Mouse (Mus musculus): ENCODE measurements around the gene Tmem205. TPM values are rescaled to one million over a fixed set of nuclear protein-coding genes. Genes with fewer than 3 reads are reported as not detected.
A peak's percentile ranks its signal among the peaks of the same experiment; 100 is the strongest.

The Tmem205 gene
- polyA plus RNA-seq (2015; fragmentation: Nextera tagmentation; extraction: Ambion mirVana), result 70.3 and 75.4 TPM in 2 replicates

DNA sequence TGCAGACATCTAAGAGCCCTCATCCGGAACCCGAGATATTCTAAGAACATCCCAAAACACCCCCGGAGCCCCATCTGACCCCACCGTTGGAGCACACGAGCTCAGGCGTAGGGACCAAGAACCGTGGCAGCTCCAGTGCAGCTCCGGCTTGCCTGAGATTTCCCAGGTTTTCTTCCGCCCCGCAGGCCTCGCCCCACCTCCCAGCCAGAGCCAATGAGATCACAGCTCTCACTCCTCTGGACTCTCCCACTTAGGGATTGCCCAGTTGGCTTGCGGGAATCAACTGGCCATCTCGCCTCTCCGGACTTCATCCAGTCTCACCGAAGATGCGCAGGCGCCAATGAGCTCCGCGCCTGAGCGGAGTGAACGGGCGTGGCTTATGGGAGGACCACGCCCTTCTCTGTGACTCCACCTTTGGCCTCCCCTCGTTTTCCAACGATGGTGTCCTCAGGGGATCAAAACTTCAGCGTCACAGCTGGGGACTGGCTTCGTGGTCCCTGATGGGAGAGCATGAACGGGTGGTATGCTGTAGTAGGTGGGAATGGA is at the start of gene Tmem205, which contains the start of gene Ccdc159:
TSS of gene Tmem205 (minus strand) at position 349 of the 546 bp plus-strand sequence.
TSS of gene Ccdc159 (plus strand) at position 264 of the 546 bp plus-strand sequence.
- Histone ChIP-seq H3K4me1 (ENCODE audit: insufficient read depth, low read length) (peaks cover 28% of the 10 kb centered on the region), H3K9ac (replicated peaks; ENCODE audit: low read length) (peak within 1 kb of the TSS; percentile 70), H3K9me3 (ENCODE audit: low read length) (no peaks in the 10 kb centered on the region), H3K4me2 (replicated peaks; ENCODE audit: low read depth, low read length) (peak within 1 kb of the TSS; percentile 64), H3K36me3 (ENCODE audit: insufficient read depth, low read length) (0 out of 2 replicates have a peak, but pooled peaks cover 9% of the 10 kb centered on the region), H3K27ac (ENCODE audit: low read length) (peak within 1 kb of the TSS; percentile 35), H3K4me3 (ENCODE audit: low read length) (peak within 1 kb of the TSS; percentile 60), H3K27me3 (ENCODE audit: insufficient read depth, low read length) (no peaks in the 10 kb centered on the region)
- 0% methylated on average over 28 of the region's 28 CpGs for WGBS
- peak; percentile 99 for ATAC-seq (ENCODE audit: low FRiP score, low TSS enrichment)

DNA sequence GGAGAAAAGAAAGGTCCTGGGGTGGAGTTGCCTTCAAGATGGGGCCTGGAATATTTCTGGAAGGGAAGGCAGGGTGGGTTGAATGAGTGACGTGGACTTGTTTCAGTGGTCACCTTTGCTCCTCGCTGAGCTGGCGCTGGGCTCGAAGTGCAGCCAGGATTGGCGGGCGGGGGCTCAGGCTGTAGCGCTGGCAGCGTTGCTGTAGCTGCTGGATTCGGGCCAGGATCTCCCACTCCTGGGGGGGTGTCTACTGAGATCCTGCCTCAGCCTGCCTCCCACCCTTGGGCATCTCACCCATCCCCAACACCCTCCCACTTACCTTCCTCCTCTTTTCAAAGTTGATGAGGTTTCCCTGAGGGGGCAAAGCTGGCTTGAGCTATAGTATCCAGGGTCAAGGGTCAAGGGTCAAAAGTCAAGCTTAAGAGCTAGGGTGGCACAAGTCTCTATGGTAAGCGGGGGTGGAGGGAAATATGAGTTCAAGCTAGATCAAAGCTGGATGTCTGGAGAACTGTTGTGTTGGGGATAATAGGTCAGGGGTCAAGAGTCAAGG is 49.3 kb upstream of the Tmem205 start:
- H3K4me2 ChIP-seq (replicated peaks; ENCODE audit: low read depth, low read length), result no peak overlapping the region
- peaks cover 20% of the 10 kb centered on the region for H3K36me3 ChIP-seq (ENCODE audit: insufficient read depth, low read length)
- H3K9ac ChIP-seq (replicated peaks; ENCODE audit: low read length), result no peak overlapping the region
- H3K27me3 ChIP-seq (ENCODE audit: insufficient read depth, low read length), result no peaks in the 10 kb centered on the region
- no peak overlapping the region for H3K27ac ChIP-seq (ENCODE audit: low read length)
- H3K4me1 ChIP-seq (ENCODE audit: insufficient read depth, low read length), result no peaks in the 10 kb centered on the region
- no peaks in the 10 kb centered on the region for H3K9me3 ChIP-seq (ENCODE audit: low read length)
- ATAC-seq (ENCODE audit: low FRiP score, low TSS enrichment), result no peak
- H3K4me3 ChIP-seq (ENCODE audit: low read length), result no peak overlapping the region
- 86% methylated on average over 10 of the region's 10 CpGs for WGBS

GRCm38 (mm10) chr9:21969304-21969703 is 41.9 kb upstream of the Tmem205 start:
- ATAC-seq (ENCODE audit: low FRiP score, low TSS enrichment), result no peak
- Histone ChIP-seq H3K9me3 (ENCODE audit: low read length) (no peaks in the 10 kb centered on the region), H3K4me3 (ENCODE audit: low read length) (no peak overlapping the region), H3K9ac (replicated peaks; ENCODE audit: low read length) (no peak overlapping the region), H3K4me1 (ENCODE audit: insufficient read depth, low read length) (no peaks in the 10 kb centered on the region), H3K27ac (ENCODE audit: low read length) (no peak overlapping the region), H3K27me3 (ENCODE audit: insufficient read depth, low read length) (no peaks in the 10 kb centered on the region), H3K4me2 (replicated peaks; ENCODE audit: low read depth, low read length) (no peak overlapping the region), H3K36me3 (ENCODE audit: insufficient read depth, low read length) (peaks cover 4% of the 10 kb centered on the region; the same call in 1 of the 2 replicates)
- 89% methylated on average over 4 of the region's 4 CpGs for WGBS

GRCm38 (mm10) chr9:21968883-21969282 is 41.5 kb upstream of the Tmem205 start:
- 46% methylated on average over 6 of the region's 6 CpGs for WGBS
- H3K36me3 ChIP-seq (ENCODE audit: insufficient read depth, low read length), result peaks cover 4% of the 10 kb centered on the region; the same call in 1 of the 2 replicates
- ATAC-seq (ENCODE audit: low FRiP score, low TSS enrichment), result no peak

GRCm38 (mm10) chr9:21963417-21963816 is 36.1 kb upstream of the Tmem205 start, which contains the start of gene Epor:
TSS of gene Epor (minus strand) at chr9:21963506.
- H3K9ac ChIP-seq (replicated peaks; ENCODE audit: low read length), result peak within 1 kb of the TSS; percentile 64
- WGBS, result 9% methylated on average over 8 of the region's 8 CpGs
- peak; percentile 37 for ATAC-seq (ENCODE audit: low FRiP score, low TSS enrichment)
- H3K27ac ChIP-seq (ENCODE audit: low read length), result 0 out of 2 replicates have a peak within 1 kb of the TSS, but pooled peaks have one; percentile 15
- peak within 1 kb of the TSS; percentile 93 for H3K4me2 ChIP-seq (replicated peaks; ENCODE audit: low read depth, low read length)
- H3K4me3 ChIP-seq (ENCODE audit: low read length), result peak within 1 kb of the TSS; percentile 56
- H3K36me3 ChIP-seq (ENCODE audit: insufficient read depth, low read length), result 0 out of 2 replicates have a peak, but pooled peaks cover 3% of the 10 kb centered on the region
- peaks cover 10% of the 10 kb centered on the region; the same call in 1 of the 2 replicates for H3K27me3 ChIP-seq (ENCODE audit: insufficient read depth, low read length)
- no peaks in the 10 kb centered on the region for H3K9me3 ChIP-seq (ENCODE audit: low read length)
- H3K4me1 ChIP-seq (ENCODE audit: insufficient read depth, low read length), result peaks cover 43% of the 10 kb centered on the region

More at GRCm38 (mm10) chr9:21968883-21969282, 41.5 kb upstream of the Tmem205 start:
- H3K4me3 ChIP-seq (ENCODE audit: low read length), result no peak overlapping the region
- no peak overlapping the region for H3K4me2 ChIP-seq (replicated peaks; ENCODE audit: low read depth, low read length)
- no peak overlapping the region for H3K9ac ChIP-seq (replicated peaks; ENCODE audit: low read length)
- 0 out of 2 replicates have a peak, but pooled peaks cover under 1% of the 10 kb centered on the region for H3K4me1 ChIP-seq (ENCODE audit: insufficient read depth, low read length)
- H3K27me3 ChIP-seq (ENCODE audit: insufficient read depth, low read length), result no peaks in the 10 kb centered on the region
- no peaks in the 10 kb centered on the region for H3K9me3 ChIP-seq (ENCODE audit: low read length)
- H3K27ac ChIP-seq (ENCODE audit: low read length), result no peak overlapping the region

GRCm38 (mm10) chr9:21962416-21963059 is 35.2 kb upstream of the Tmem205 start:
- Histone ChIP-seq H3K27ac (ENCODE audit: low read length) (0 out of 2 replicates have a peak overlapping the region, but pooled peaks have one; percentile 15), H3K9me3 (ENCODE audit: low read length) (no peaks in the 10 kb centered on the region), H3K36me3 (ENCODE audit: insufficient read depth, low read length) (peaks cover 7% of the 10 kb centered on the region; the same call in 1 of the 2 replicates), H3K9ac (replicated peaks; ENCODE audit: low read length) (peak overlapping the region; percentile 64), H3K4me1 (ENCODE audit: insufficient read depth, low read length) (peaks cover 43% of the 10 kb centered on the region), H3K4me3 (ENCODE audit: low read length) (peak overlapping the region; percentile 56), H3K27me3 (ENCODE audit: insufficient read depth, low read length) (peaks cover 10% of the 10 kb centered on the region; the same call in 1 of the 2 replicates), H3K4me2 (replicated peaks; ENCODE audit: low read depth, low read length) (peak overlapping the region; percentile 93)
- peak; percentile 79 for ATAC-seq (ENCODE audit: low FRiP score, low TSS enrichment)
- 4% methylated on average over 34 of the region's 34 CpGs for WGBS

GRCm38 (mm10) chr9:21962010-21962409 is 34.7 kb upstream of the Tmem205 start:
- 0% methylated on average over 15 of the region's 15 CpGs for WGBS

GRCm38 (mm10) chr9:21961366-21961980 is 34.1 kb upstream of the Tmem205 start:
- WGBS, result 2% methylated on average over 35 of the region's 35 CpGs
- 0 out of 2 replicates have a peak overlapping the region, but pooled peaks have one; percentile 64 for H3K9ac ChIP-seq (replicated peaks; ENCODE audit: low read length)
- no peak for ATAC-seq (ENCODE audit: low FRiP score, low TSS enrichment)

More at GRCm38 (mm10) chr9:21962010-21962409, 34.7 kb upstream of the Tmem205 start:
- peak; percentile 21; the same call in 1 of the 2 replicates for ATAC-seq (ENCODE audit: low FRiP score, low TSS enrichment)
- Histone ChIP-seq H3K4me1 (ENCODE audit: insufficient read depth, low read length) (peaks cover 43% of the 10 kb centered on the region), H3K36me3 (ENCODE audit: insufficient read depth, low read length) (peaks cover 7% of the 10 kb centered on the region; the same call in 1 of the 2 replicates), H3K9ac (replicated peaks; ENCODE audit: low read length) (peak overlapping the region; percentile 64), H3K4me2 (replicated peaks; ENCODE audit: low read depth, low read length) (peak overlapping the region; percentile 93), H3K27ac (ENCODE audit: low read length) (no peak overlapping the region), H3K9me3 (ENCODE audit: low read length) (no peaks in the 10 kb centered on the region), H3K4me3 (ENCODE audit: low read length) (peak overlapping the region; percentile 56), H3K27me3 (ENCODE audit: insufficient read depth, low read length) (peaks cover 10% of the 10 kb centered on the region; the same call in 1 of the 2 replicates)

More at GRCm38 (mm10) chr9:21961366-21961980, 34.1 kb upstream of the Tmem205 start:
- H3K36me3 ChIP-seq (ENCODE audit: insufficient read depth, low read length), result peaks cover 7% of the 10 kb centered on the region; the same call in 1 of the 2 replicates
- H3K4me2 ChIP-seq (replicated peaks; ENCODE audit: low read depth, low read length), result peak overlapping the region; percentile 93
- H3K4me3 ChIP-seq (ENCODE audit: low read length), result peak overlapping the region; percentile 56
- no peak overlapping the region for H3K27ac ChIP-seq (ENCODE audit: low read length)
- H3K9me3 ChIP-seq (ENCODE audit: low read length), result no peaks in the 10 kb centered on the region
- peaks cover 45% of the 10 kb centered on the region for H3K4me1 ChIP-seq (ENCODE audit: insufficient read depth, low read length)
- H3K27me3 ChIP-seq (ENCODE audit: insufficient read depth, low read length), result peaks cover 10% of the 10 kb centered on the region; the same call in 1 of the 2 replicates

Measured in kidney, embryonic 16.5 days (tissue).